Mouse (Mus musculus): Measurements from ENCODE around the gene Cplx2.

GRCm38 (mm10) chr13:54411656-54412055 lies 40.5 kb downstream of the Cplx2 start:
- no peak for TF ChIP-seq GATA1 (IDR thresholded peaks at IDR 0.05; ENCODE audit: low read length)
- no peak for TF ChIP-seq TAL1 (IDR thresholded peaks at IDR 0.05; ENCODE audit: low read length)

Measured in erythroblast, embryonic 14.5 days (primary cell).